Comparison of ENCODE assay signal across 9 mouse cellular contexts in the genomic region with DNA sequence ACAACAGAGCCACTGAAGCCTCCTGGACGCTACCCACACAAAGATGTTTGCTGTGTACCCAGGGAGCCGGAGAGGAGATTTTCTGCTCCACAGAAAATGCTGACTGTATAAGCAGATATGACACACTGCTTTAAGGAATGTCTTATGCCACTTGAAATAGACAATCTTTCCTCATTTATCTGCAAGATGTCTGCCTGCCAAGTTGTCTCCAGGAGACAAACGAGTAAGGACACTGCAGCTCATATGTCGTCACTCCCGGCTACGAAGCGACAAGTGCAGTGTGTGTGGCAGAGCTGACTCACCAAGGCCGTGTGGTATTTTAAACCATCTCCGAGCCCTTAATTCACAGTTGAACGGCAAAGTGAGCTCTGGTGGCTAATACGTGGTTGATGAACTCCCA. TPM values are rescaled to one million over a fixed set of nuclear protein-coding genes. Genes with fewer than 3 reads are reported as not detected.
DNase-seq lines count a peak whose midpoint lies in the region; ATAC-seq and TF ChIP-seq lines count a peak whose summit lies in the region.
"Had no signal": no experiment of that assay in that cellular context is flagged by ENCODE, and none has a peak within 500 bp of the region (broad histone marks: within the 10 kb centered on the region; RNA-seq: fewer than 3 reads in every experiment).

No protein-coding gene starts in this region.

- no peak overlapping the region for H3K9ac ChIP-seq in forebrain, embryonic 11.5 days (ENCODE audit: low read length)
- no peak overlapping the region for H3K9ac ChIP-seq in forebrain, embryonic 13.5 days
- H3K9ac ChIP-seq in midbrain, embryonic 16.5 days (ENCODE audit: low read depth, low read length) = no peak overlapping the region
- H3K9ac ChIP-seq in midbrain, postnatal 0 days (replicated peaks; ENCODE audit: low read length, poor library complexity, severe bottlenecking) = no peak overlapping the region
- no peak overlapping the region for H3K9ac ChIP-seq in forebrain, embryonic 15.5 days (replicated peaks)
- no peak overlapping the region for H3K9ac ChIP-seq in liver, postnatal 0 days (replicated peaks)

- peak; percentile 45 for DNase-seq in forebrain, embryonic 11.5 days (ENCODE audit: low spot score)
- no peak for DNase-seq in midbrain, postnatal 0 days (ENCODE audit: low spot score)
- peak; percentile 44 to 62 for DNase-seq in layer of hippocampus, adult 8-10 months (ENCODE audit: low spot score in 2 of 2)
- peak; percentile 90 for DNase-seq in telencephalon, adult 2 months (ENCODE audit: low read depth, low spot score)
- DNase-seq in liver, postnatal 0 days = no peak

- WGBS in forebrain, embryonic 11.5 days = 87% methylated on average over 11 of the region's 11 CpGs
- 81% methylated on average over 11 of the region's 11 CpGs for WGBS in forebrain, embryonic 13.5 days
- 79% methylated on average over 11 of the region's 11 CpGs for WGBS in midbrain, embryonic 16.5 days
- WGBS in midbrain, postnatal 0 days = 59% methylated on average over 11 of the region's 11 CpGs
- WGBS in forebrain, embryonic 15.5 days = 66% methylated on average over 11 of the region's 11 CpGs
- WGBS in liver, postnatal 0 days (ENCODE audit: insufficient replicate concordance) = 79% methylated on average over 11 of the region's 11 CpGs

- H3K4me1 ChIP-seq in forebrain, embryonic 11.5 days (replicated peaks; ENCODE audit: control insufficient read depth, insufficient read depth, low read length) = no peaks in the 10 kb centered on the region; the same call in 1 of the 2 replicates
- H3K4me1 ChIP-seq in forebrain, embryonic 13.5 days = peaks cover 22% of the 10 kb centered on the region
- peaks cover 22% of the 10 kb centered on the region for H3K4me1 ChIP-seq in midbrain, embryonic 16.5 days (ENCODE audit: control insufficient read depth, insufficient read depth, low read length)
- H3K4me1 ChIP-seq in midbrain, postnatal 0 days (ENCODE audit: insufficient read depth, low read length) = no peaks in the 10 kb centered on the region
- peaks cover 9% of the 10 kb centered on the region for H3K4me1 ChIP-seq in forebrain, embryonic 15.5 days
- H3K4me1 ChIP-seq in liver, postnatal 0 days (ENCODE audit: insufficient read depth) = peaks cover 15% of the 10 kb centered on the region

- no peak overlapping the region for H3K4me3 ChIP-seq in forebrain, embryonic 11.5 days (ENCODE audit: low read depth, low read length)
- no peak overlapping the region for H3K4me3 ChIP-seq in forebrain, embryonic 13.5 days
- H3K4me3 ChIP-seq in midbrain, embryonic 16.5 days (ENCODE audit: low read depth, low read length) = no peak overlapping the region
- H3K4me3 ChIP-seq in midbrain, postnatal 0 days (ENCODE audit: low read depth, low read length) = no peak overlapping the region
- H3K4me3 ChIP-seq in forebrain, embryonic 15.5 days = no peak overlapping the region
- H3K4me3 ChIP-seq in liver, postnatal 0 days (ENCODE audit: low read depth, low read length) = no peak overlapping the region
- H3K4me3 ChIP-seq: midbrain, embryonic 10.5 days had no signal

- H3K27me3 ChIP-seq in forebrain, embryonic 11.5 days (ENCODE audit: control insufficient read depth, insufficient read depth, low read length) = no peaks in the 10 kb centered on the region
- H3K27me3 ChIP-seq in forebrain, embryonic 13.5 days = no peaks in the 10 kb centered on the region
- no peaks in the 10 kb centered on the region for H3K27me3 ChIP-seq in midbrain, embryonic 16.5 days (ENCODE audit: control insufficient read depth, insufficient read depth, low read depth, low read length)
- H3K27me3 ChIP-seq in midbrain, postnatal 0 days (ENCODE audit: insufficient read depth, low read length) = no peaks in the 10 kb centered on the region
- no peaks in the 10 kb centered on the region for H3K27me3 ChIP-seq in forebrain, embryonic 15.5 days
- no peaks in the 10 kb centered on the region for H3K27me3 ChIP-seq in liver, postnatal 0 days (ENCODE audit: insufficient read depth, low read length)

- ATAC-seq in forebrain, embryonic 11.5 days (replicated peaks; ENCODE audit: low FRiP score) = no peak
- no peak for ATAC-seq in forebrain, embryonic 13.5 days
- ATAC-seq in midbrain, embryonic 16.5 days = peak; percentile 18; the same call in 1 of the 2 replicates
- no peak for ATAC-seq in midbrain, postnatal 0 days (ENCODE audit: low FRiP score)
- no peak for ATAC-seq in forebrain, embryonic 15.5 days (replicated peaks)
- no peak for ATAC-seq in liver, postnatal 0 days

- no peak overlapping the region for H3K27ac ChIP-seq in forebrain, embryonic 11.5 days (ENCODE audit: low read depth, low read length)
- no peak overlapping the region for H3K27ac ChIP-seq in forebrain, embryonic 13.5 days
- no peak overlapping the region for H3K27ac ChIP-seq in midbrain, embryonic 16.5 days (ENCODE audit: low read length)
- no peak overlapping the region; the same call in 1 of the 2 replicates for H3K27ac ChIP-seq in midbrain, postnatal 0 days (ENCODE audit: low read depth, low read length)
- H3K27ac ChIP-seq in forebrain, embryonic 15.5 days (replicated peaks) = no peak overlapping the region
- no peak overlapping the region for H3K27ac ChIP-seq in liver, postnatal 0 days (ENCODE audit: low read depth)
- H3K27ac ChIP-seq: midbrain, embryonic 10.5 days had no signal

- no peak overlapping the region for H3K4me2 ChIP-seq in forebrain, embryonic 11.5 days (ENCODE audit: low read depth, low read length, severe bottlenecking)
- no peak overlapping the region for H3K4me2 ChIP-seq in forebrain, embryonic 13.5 days
- H3K4me2 ChIP-seq in midbrain, embryonic 16.5 days (ENCODE audit: low read length) = no peak overlapping the region
- H3K4me2 ChIP-seq in midbrain, postnatal 0 days (ENCODE audit: low read depth, low read length, poor library complexity, severe bottlenecking) = no peak overlapping the region
- no peak overlapping the region for H3K4me2 ChIP-seq in forebrain, embryonic 15.5 days (replicated peaks)
- no peak overlapping the region for H3K4me2 ChIP-seq in liver, postnatal 0 days (ENCODE audit: low read depth, low read length)

- TF ChIP-seq CTCF in midbrain, postnatal 0 days (IDR thresholded peaks at IDR 0.05) = no peak
- no peak for TF ChIP-seq CTCF in liver, postnatal 0 days (IDR thresholded peaks at IDR 0.05; ENCODE audit: low read depth)

- no peaks in the 10 kb centered on the region for H3K36me3 ChIP-seq in forebrain, embryonic 11.5 days (ENCODE audit: control insufficient read depth, insufficient read depth, low read length)
- H3K36me3 ChIP-seq in forebrain, embryonic 13.5 days (ENCODE audit: poor library complexity, severe bottlenecking) = peaks cover 8% of the 10 kb centered on the region; the same call in 1 of the 2 replicates
- no peaks in the 10 kb centered on the region for H3K36me3 ChIP-seq in midbrain, embryonic 16.5 days (ENCODE audit: control insufficient read depth, insufficient read depth, low read length)
- no peaks in the 10 kb centered on the region for H3K36me3 ChIP-seq in midbrain, postnatal 0 days (ENCODE audit: insufficient read depth, low read length)
- no peaks in the 10 kb centered on the region for H3K36me3 ChIP-seq in forebrain, embryonic 15.5 days
- H3K36me3 ChIP-seq in liver, postnatal 0 days (replicated peaks; ENCODE audit: insufficient read depth, low read length) = no peaks in the 10 kb centered on the region

- TF ChIP-seq EP300 in liver, postnatal 0 days (IDR thresholded peaks at IDR 0.05; ENCODE audit: low read depth) = no peak

- H3K9me3 ChIP-seq in forebrain, embryonic 11.5 days (ENCODE audit: control insufficient read depth, low read length) = no peaks in the 10 kb centered on the region
- no peaks in the 10 kb centered on the region for H3K9me3 ChIP-seq in forebrain, embryonic 13.5 days (replicated peaks)
- no peaks in the 10 kb centered on the region for H3K9me3 ChIP-seq in midbrain, embryonic 16.5 days (replicated peaks; ENCODE audit: control insufficient read depth, low read length, poor library complexity, severe bottlenecking)
- no peaks in the 10 kb centered on the region for H3K9me3 ChIP-seq in midbrain, postnatal 0 days (ENCODE audit: low read length)
- no peaks in the 10 kb centered on the region for H3K9me3 ChIP-seq in forebrain, embryonic 15.5 days
- no peaks in the 10 kb centered on the region for H3K9me3 ChIP-seq in liver, postnatal 0 days (ENCODE audit: low read length)
- H3K9me3 ChIP-seq: midbrain, embryonic 10.5 days had no signal

RNA-seq across cellular contexts. Expression of a gene that starts 36.2 kb away (rescaled TPM):
- 133 and 134 TPM in 2 replicates for polyA plus RNA-seq in forebrain, embryonic 11.5 days (2014; fragmentation: Nextera tagmentation; extraction: Ambion mirVana)
- polyA plus RNA-seq in forebrain, embryonic 13.5 days (2015; fragmentation: Nextera tagmentation; extraction: Ambion mirVana) = 165 and 168 TPM in 2 replicates
- 436 and 470 TPM in 2 replicates for polyA plus RNA-seq in midbrain, embryonic 16.5 days (2015; fragmentation: Nextera tagmentation; extraction: Ambion mirVana)
- 597 and 628 TPM in 2 replicates for total RNA-seq in midbrain, postnatal 0 days (2014; rRNA removed)
- 511 and 515 TPM in 2 replicates for polyA plus RNA-seq in midbrain, postnatal 0 days (2015; fragmentation: Nextera tagmentation; extraction: Ambion mirVana)
- 1,000 to 10,000 TPM; 1,204 to 1,249 (median 1,228) TPM for total RNA-seq in layer of hippocampus, adult 8-10 months (2022)
- polyA plus RNA-seq in forebrain, embryonic 15.5 days (2015; fragmentation: Nextera tagmentation; extraction: Ambion mirVana) = 260 and 266 TPM in 2 replicates
- 29.0 and 31.3 TPM in 2 replicates for polyA plus RNA-seq in liver, postnatal 0 days (2015; fragmentation: Nextera tagmentation; extraction: Ambion mirVana)

Comparison
In these comparisons a context has a peak if more than half of its experiments do, and no peak if none do; other contexts are left out.
1. DNase-seq: peak in forebrain, embryonic 11.5 days (single experiment), layer of hippocampus, adult 8-10 months (2 of 2) and telencephalon, adult 2 months (single experiment); none in midbrain, postnatal 0 days (single experiment) and liver, postnatal 0 days (single experiment).